Mouse (Mus musculus) MEL (cell line): Measurements from ENCODE around the gene Lpcat1. TPM values are rescaled to one million over a fixed set of nuclear protein-coding genes. Genes with fewer than 3 reads are reported as not detected.

ENCODE experiments used
- DNase-seq: peaks from one replicate; pipeline ENCODE4 v3.0.0; 2011; ENCODE audit warnings: low read depth, low spot score
- H3K27ac ChIP-seq: 2 replicates; pipeline ENCODE4 v1.5.1; 2012; ENCODE audit warnings: low read depth, mild to moderate bottlenecking, control low read depth, low read length, moderate library complexity; ENCODE audit not compliant: control insufficient read depth
- H3K27me3 ChIP-seq, 2 experiments: fragments of 150-350 bp in 1 of 2; sonication (generic) in 1 of 2; 2 replicates each; pipeline ENCODE4 v1.6.1; 2012; ENCODE audit warnings: low read length in 2 of 2, mild to moderate bottlenecking in 2 of 2, improper control_type of control experiment in 1 of 2, moderate library complexity in 1 of 2; ENCODE audit not compliant: insufficient read depth in 2 of 2, control insufficient read depth in 1 of 2
- H3K36me3 ChIP-seq, 2 experiments: 2 replicates each; pipeline ENCODE4 v1.6.1; 2012 to 2014; ENCODE audit warnings: low read length in 2 of 2, improper control_type of control experiment in 1 of 2, inconsistent platforms in 1 of 2, mild to moderate bottlenecking in 1 of 2; ENCODE audit not compliant: insufficient read depth in 2 of 2, control insufficient read depth in 1 of 2
- H3K4me1 ChIP-seq, 2 experiments: fragments of 150-350 bp in 1 of 2; sonication (generic) in 1 of 2; 2 replicates each; pipeline ENCODE4 v1.6.1; 2012; ENCODE audit warnings: low read length in 2 of 2, improper control_type of control experiment in 1 of 2, mild to moderate bottlenecking in 1 of 2; ENCODE audit not compliant: insufficient read depth in 2 of 2, control insufficient read depth in 1 of 2
- H3K4me3 ChIP-seq, 2 experiments: fragments of 150-350 bp in 1 of 2; sonication (generic) in 1 of 2; 2 replicates each; pipeline ENCODE4 v1.5.1; 2012; ENCODE audit warnings: low read depth in 2 of 2, low read length in 2 of 2, mild to moderate bottlenecking in 2 of 2, moderate library complexity in 2 of 2, control low read depth in 1 of 2, improper control_type of control experiment in 1 of 2; ENCODE audit not compliant: control insufficient read depth in 1 of 2, insufficient read depth in 1 of 2
- H3K79me2 ChIP-seq: 2 replicates; pipeline ENCODE4 v1.6.1; 2012; ENCODE audit warnings: mild to moderate bottlenecking, low read length, moderate library complexity; ENCODE audit not compliant: control insufficient read depth, poor library complexity, insufficient read depth
- H3K9ac ChIP-seq: 2 replicates; pipeline ENCODE4 v1.6.1; 2012; ENCODE audit warnings: low read depth, mild to moderate bottlenecking, control low read depth, low read length, moderate library complexity; ENCODE audit not compliant: control insufficient read depth, poor library complexity, severe bottlenecking
- H3K9me3 ChIP-seq: fragments of 150-350 bp; sonication (generic); replicated peaks from 2 replicates; pipeline ENCODE4 v1.6.1; 2012; ENCODE audit warnings: mild to moderate bottlenecking, low read length, improper control_type of control experiment, moderate library complexity; ENCODE audit not compliant: insufficient read depth
- BHLHE40 ChIP-seq: IDR thresholded peaks from 2 replicates; pipeline ENCODE4 v1.6.1; 2012; ENCODE audit warnings: low read depth, mild to moderate bottlenecking, inconsistent platforms, low read length, improper control_type of control experiment, borderline replicate concordance
- CHD1 ChIP-seq: IDR thresholded peaks from 2 replicates; pipeline ENCODE4 v1.6.1; 2012; ENCODE audit warnings: low read depth, mild to moderate bottlenecking, inconsistent platforms, low read length, improper control_type of control experiment
- CTCF ChIP-seq, 3 experiments: IDR thresholded peaks in 2 of 3; conservative IDR thresholded peaks in 1 of 3; 2 replicates each; pipeline ENCODE4 v1.5.1; 2011 to 2012; ENCODE audit warnings: low read length in 3 of 3, low read depth in 2 of 3, mild to moderate bottlenecking in 2 of 3, improper control_type of control experiment in 1 of 3, inconsistent platforms in 1 of 3, mixed read lengths in 1 of 3, moderate library complexity in 1 of 3; ENCODE audit not compliant: control insufficient read depth in 1 of 3, insufficient read depth in 1 of 3, poor library complexity in 1 of 3, severe bottlenecking in 1 of 3
- E2F4 ChIP-seq: IDR thresholded peaks from 2 replicates; pipeline ENCODE4 v1.6.1; 2011; ENCODE audit warnings: low read depth, low read length, improper control_type of control experiment, borderline replicate concordance
- ELF1 ChIP-seq: IDR thresholded peaks from 2 replicates; pipeline ENCODE4 v1.6.1; 2014; ENCODE audit warnings: low read depth, mild to moderate bottlenecking, inconsistent platforms, low read length, improper control_type of control experiment, moderate library complexity
- EP300 ChIP-seq, 2 experiments: IDR thresholded peaks; 2 replicates each; pipeline ENCODE4 v1.6.1; 2011; ENCODE audit warnings: improper control_type of control experiment in 2 of 2, low read length in 2 of 2, low read depth in 1 of 2, mild to moderate bottlenecking in 1 of 2
- ETS1 ChIP-seq: IDR thresholded peaks from 2 replicates; pipeline ENCODE4 v1.6.1; 2012; ENCODE audit warnings: low read depth, mild to moderate bottlenecking, inconsistent platforms, low read length, improper control_type of control experiment, moderate library complexity
- GABPA ChIP-seq: IDR thresholded peaks from 2 replicates; pipeline ENCODE4 v1.6.1; 2012; ENCODE audit warnings: low read depth, mild to moderate bottlenecking, inconsistent platforms, low read length, improper control_type of control experiment, moderate library complexity
- GATA1 ChIP-seq: IDR thresholded peaks from 2 replicates; pipeline ENCODE4 v1.6.1; 2011; ENCODE audit warnings: low read depth, low read length, improper control_type of control experiment
- HCFC1 ChIP-seq: IDR thresholded peaks from 2 replicates; pipeline ENCODE4 v1.6.1; 2012; ENCODE audit warnings: low read depth, mild to moderate bottlenecking, inconsistent platforms, low read length, improper control_type of control experiment, moderate library complexity
- JUND ChIP-seq: IDR thresholded peaks from 2 replicates; pipeline ENCODE4 v1.6.1; 2011; ENCODE audit warnings: low read depth, mild to moderate bottlenecking, improper control_type of control experiment, low read length
- MAFK ChIP-seq: IDR thresholded peaks from 2 replicates; pipeline ENCODE4 v1.6.1; 2011; ENCODE audit warnings: low read depth, mild to moderate bottlenecking, low read length, improper control_type of control experiment, borderline replicate concordance
- MAX ChIP-seq: IDR thresholded peaks from 2 replicates; pipeline ENCODE4 v1.6.1; 2011; ENCODE audit warnings: low read length, improper control_type of control experiment
- MAZ ChIP-seq: IDR thresholded peaks from 2 replicates; pipeline ENCODE4 v1.6.1; 2012; ENCODE audit warnings: low read depth, mild to moderate bottlenecking, inconsistent platforms, low read length, improper control_type of control experiment
- MEF2A ChIP-seq: IDR thresholded peaks from 2 replicates; pipeline ENCODE4 v1.6.1; 2014; ENCODE audit warnings: low read depth, mild to moderate bottlenecking, inconsistent platforms, low read length, improper control_type of control experiment; ENCODE audit not compliant: poor library complexity, insufficient replicate concordance, severe bottlenecking; ENCODE audit errors: extremely low read depth
- MYB ChIP-seq: IDR thresholded peaks from 2 replicates; pipeline ENCODE4 v1.6.1; 2011; ENCODE audit warnings: mild to moderate bottlenecking, low read depth, low read length, improper control_type of control experiment
- MYC ChIP-seq: IDR thresholded peaks from 2 replicates; pipeline ENCODE4 v1.6.1; 2011; ENCODE audit warnings: low read depth, mild to moderate bottlenecking, low read length, improper control_type of control experiment, moderate library complexity
- NELFE ChIP-seq: IDR thresholded peaks from 2 replicates; pipeline ENCODE4 v1.6.1; 2011; ENCODE audit warnings: low read depth, low read length, improper control_type of control experiment
- POLR2AphosphoS5 ChIP-seq: IDR thresholded peaks from 2 replicates; pipeline ENCODE4 v1.6.1; 2012; ENCODE audit warnings: low read depth, borderline replicate concordance, mild to moderate bottlenecking, inconsistent platforms, low read length, moderate library complexity, mixed read lengths
- RAD21 ChIP-seq: IDR thresholded peaks from 2 replicates; pipeline ENCODE4 v1.6.1; 2011; ENCODE audit warnings: mild to moderate bottlenecking, low read depth, low read length, improper control_type of control experiment
- RCOR1 ChIP-seq: IDR thresholded peaks from 2 replicates; pipeline ENCODE4 v1.6.1; 2012; ENCODE audit warnings: low read depth, mild to moderate bottlenecking, inconsistent platforms, low read length, improper control_type of control experiment
- SIN3A ChIP-seq: IDR thresholded peaks from 2 replicates; pipeline ENCODE4 v1.6.1; 2012; ENCODE audit warnings: low read length, improper control_type of control experiment, inconsistent platforms
- TBP ChIP-seq: IDR thresholded peaks from 2 replicates; pipeline ENCODE4 v1.8.0; 2011; ENCODE audit warnings: low read depth, low read length, improper control_type of control experiment
- TCF12 ChIP-seq: IDR thresholded peaks from 2 replicates; pipeline ENCODE4 v1.6.1; 2014; ENCODE audit warnings: low read depth, mild to moderate bottlenecking, inconsistent platforms, low read length, improper control_type of control experiment, moderate library complexity
- UBTF ChIP-seq: IDR thresholded peaks from 2 replicates; pipeline ENCODE4 v1.6.1; 2012; ENCODE audit warnings: low read depth, mild to moderate bottlenecking, inconsistent platforms, low read length, improper control_type of control experiment, moderate library complexity, borderline replicate concordance; ENCODE audit not compliant: insufficient read depth
- USF1 ChIP-seq: IDR thresholded peaks from 2 replicates; pipeline ENCODE4 v1.6.1; 2014; ENCODE audit warnings: low read depth, mild to moderate bottlenecking, inconsistent platforms, low read length, improper control_type of control experiment, moderate library complexity
- USF2 ChIP-seq, 2 experiments: IDR thresholded peaks; 2 replicates each; pipeline ENCODE4 v1.6.1; 2011 to 2012; ENCODE audit warnings: improper control_type of control experiment in 2 of 2, low read length in 2 of 2, borderline replicate concordance in 1 of 2, inconsistent platforms in 1 of 2, low read depth in 1 of 2, mild to moderate bottlenecking in 1 of 2; ENCODE audit not compliant: insufficient read depth in 1 of 2
- ZKSCAN1 ChIP-seq: IDR thresholded peaks from 2 replicates; pipeline ENCODE4 v1.6.1; 2012; ENCODE audit warnings: low read depth, mild to moderate bottlenecking, inconsistent platforms, low read length, improper control_type of control experiment, moderate library complexity
- ZMIZ1 ChIP-seq: IDR thresholded peaks from 2 replicates; pipeline ENCODE4 v1.6.1; 2012; ENCODE audit warnings: low read depth, mild to moderate bottlenecking, inconsistent platforms, low read length, improper control_type of control experiment, moderate library complexity
- ZNF384 ChIP-seq: IDR thresholded peaks from 2 replicates; pipeline ENCODE4 v1.6.1; 2012; ENCODE audit warnings: low read depth, mild to moderate bottlenecking, inconsistent platforms, low read length, improper control_type of control experiment
- polyA plus RNA-seq, 2 experiments: library from polyadenylated mRNA; stranded (reverse) in 1 of 2; unstranded in 1 of 2; fragments of >175 nt in 1 of 2; fragments of >200 nt in 1 of 2; gene quantifications; 2 replicates each; pipeline versions ENCODE4 v1.2.1 to v1.2.4; 2012; ENCODE audit warnings: low replicate concordance in 2 of 2, low read depth in 1 of 2; ENCODE audit not compliant: insufficient read length in 2 of 2, insufficient read depth in 1 of 2, missing spikeins in 1 of 2
- total RNA-seq: library from RNA; depleted of rRNA; stranded (reverse); fragments of 300-350 nt; gene quantifications from 2 replicates; pipeline ENCODE4 v1.2.3, GENCODE M21; 2012

The Lpcat1 gene
- total and polyA plus RNA-seq, 3 experiments, result 31.5 to 38.8 TPM; not detected in 1

DNA sequence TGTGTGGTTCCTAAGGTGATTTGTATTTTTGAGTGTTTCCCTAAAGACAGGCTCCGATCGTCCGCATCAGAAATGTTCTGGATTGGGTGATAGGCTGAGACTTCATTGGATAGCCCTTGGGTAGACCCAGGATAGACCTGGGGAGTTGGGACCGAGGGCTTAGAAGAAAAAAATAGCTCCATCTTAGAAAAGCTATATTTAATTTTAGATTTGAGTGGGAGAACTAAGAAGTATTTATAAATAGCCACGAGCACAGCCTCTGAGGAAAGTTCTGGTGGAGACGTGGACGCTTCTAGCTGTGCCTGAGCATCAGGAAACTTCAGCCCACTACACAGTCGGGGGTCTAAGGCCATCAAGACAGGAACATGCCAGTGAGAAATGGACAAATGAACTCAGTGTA is 9.8 kb downstream of the Lpcat1 start:
- no peak overlapping the region for H3K27ac ChIP-seq
- no peak overlapping the region for H3K4me3 ChIP-seq
- no peaks in the 10 kb centered on the region for H3K27me3 ChIP-seq
- DNase-seq, result no peak
- H3K4me1 ChIP-seq, result peaks cover 14 to 26% of the 10 kb centered on the region in 2 experiments
- peaks cover 40% of the 10 kb centered on the region for H3K79me2 ChIP-seq
- TF ChIP-seq MAFK, result no peak
- no peak for TF ChIP-seq USF2 (IDR thresholded peaks at IDR 0.05; ENCODE audit: borderline replicate concordance in 1 of 2, insufficient read depth in 1 of 2, low read depth in 1 of 2, low read length in 2 of 2)
- no peak for TF ChIP-seq GABPA
- no peak for TF ChIP-seq TBP
- TF ChIP-seq ZMIZ1, result no peak
- TF ChIP-seq MAX, result no peak
- no peak for TF ChIP-seq JUND
- TF ChIP-seq CTCF (IDR thresholded peaks at IDR 0.05 in 2 of 3, conservative IDR thresholded peaks at IDR 0.05 in 1 of 3; ENCODE audit: control insufficient read depth in 1 of 3, insufficient read depth in 1 of 3, low read depth in 2 of 3, low read length in 3 of 3, poor library complexity in 1 of 3, severe bottlenecking in 1 of 3), result no peak
- no peak for TF ChIP-seq RAD21
- TF ChIP-seq UBTF, result no peak
- no peak for TF ChIP-seq E2F4
- TF ChIP-seq MYB, result no peak
- no peak for TF ChIP-seq GATA1
- no peak for TF ChIP-seq BHLHE40
- no peak for TF ChIP-seq MYC
- no peak for TF ChIP-seq NELFE
- no peak for TF ChIP-seq EP300 (IDR thresholded peaks at IDR 0.05; ENCODE audit: low read depth in 1 of 2, low read length in 2 of 2)
- TF ChIP-seq ELF1, result no peak
- TF ChIP-seq SIN3A, result no peak
- no peak for TF ChIP-seq TCF12
- H3K9me3 ChIP-seq, result no peaks in the 10 kb centered on the region
- H3K36me3 ChIP-seq, result peaks cover 0 to 22% of the 10 kb centered on the region in 2 experiments; a peak in 2 of 4 replicates
- H3K9ac ChIP-seq, result no peak overlapping the region

DNA sequence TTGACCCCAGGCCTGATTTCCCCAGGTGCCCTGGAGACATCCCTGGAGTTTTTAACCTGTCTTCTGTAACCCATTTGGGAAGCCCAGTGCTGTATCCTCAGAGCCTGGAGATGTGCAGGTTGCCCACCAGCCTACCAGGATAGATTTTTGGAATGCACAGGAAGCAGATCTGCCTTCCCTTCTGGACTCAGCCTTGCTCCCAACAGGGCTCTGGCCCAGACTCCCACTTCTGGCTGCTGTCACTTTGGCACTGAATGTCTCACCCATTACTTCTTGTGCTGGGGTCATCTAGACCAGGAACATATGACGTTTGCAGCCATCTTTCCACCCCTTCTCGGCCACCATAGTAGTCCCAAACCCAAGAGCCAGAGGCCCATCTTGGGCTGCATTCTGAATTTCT is 10.8 kb downstream of the Lpcat1 start:
- Histone ChIP-seq H3K4me1 (peaks cover 14 to 26% of the 10 kb centered on the region in 2 experiments), H3K79me2 (peaks cover 36% of the 10 kb centered on the region), H3K9me3 (no peaks in the 10 kb centered on the region), H3K36me3 (peaks cover 0 to 22% of the 10 kb centered on the region in 2 experiments; a peak in 2 of 4 replicates), H3K4me3 (no peak overlapping the region), H3K9ac (no peak overlapping the region), H3K27me3 (no peaks in the 10 kb centered on the region), H3K27ac (no peak overlapping the region)
- no peak for DNase-seq
- TF ChIP-seq MYC (no peak), CHD1 (no peak), ZNF384 (no peak), E2F4 (no peak), ZKSCAN1 (no peak), MAX (no peak), HCFC1 (no peak), MEF2A (no peak), MAZ (no peak), RCOR1 (no peak), CTCF (IDR thresholded peaks at IDR 0.05 in 2 of 3, conservative IDR thresholded peaks at IDR 0.05 in 1 of 3; ENCODE audit: control insufficient read depth in 1 of 3, insufficient read depth in 1 of 3, low read depth in 2 of 3, low read length in 3 of 3, poor library complexity in 1 of 3, severe bottlenecking in 1 of 3) (no peak), ETS1 (no peak), POLR2AphosphoS5 (no peak), ZMIZ1 (no peak), ELF1 (no peak), USF1 (no peak)
